9 mouse cellular contexts compared by ENCODE assay signal in the genomic region with DNA sequence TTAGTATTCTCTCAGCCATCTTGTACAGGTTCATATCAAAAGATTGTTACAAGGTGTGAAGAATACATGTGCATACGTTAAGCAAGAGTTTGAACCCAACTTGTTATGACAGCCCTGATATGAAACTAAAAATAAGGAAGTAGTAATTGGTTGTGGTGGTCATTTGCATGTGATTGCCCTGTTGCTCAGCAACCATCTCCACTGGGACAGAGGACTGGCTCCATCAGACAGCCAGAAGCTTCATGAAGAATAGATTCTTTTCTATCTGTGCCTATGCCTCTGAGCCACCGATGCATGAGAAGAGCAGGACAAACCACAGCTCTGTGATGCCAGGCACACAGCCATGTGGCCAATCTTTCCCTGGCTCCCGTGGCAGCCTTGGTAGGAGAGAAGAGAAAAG. TPM values are rescaled to one million over a fixed set of nuclear protein-coding genes. Genes with fewer than 3 reads are reported as not detected.
A peak's percentile ranks its signal among the peaks of the same experiment; 100 is the strongest.
DNase-seq lines count a peak whose midpoint lies in the region.
"Had no signal": no experiment of that assay in that cellular context is flagged by ENCODE, and none has a peak within 500 bp of the region (broad histone marks: within the 10 kb centered on the region; RNA-seq: fewer than 3 reads in every experiment).

No protein-coding gene starts in this region.

- intact Hi-C loops in heart, postnatal 14 days (cut with DNase I): no loop called here
- intact Hi-C loops in left cerebral cortex, postnatal 25 days (cut with DNase I): no loop called here

- DNase-seq in heart, adult 11 months: peak; percentile 89
- DNase-seq in heart, postnatal 14 days: no peak
- peak; percentile 61 for DNase-seq in lung, postnatal 25 days (ENCODE audit: low spot score)
- DNase-seq in lung, postnatal 14 days: no peak
- DNase-seq in c-Kit-positive CD71-negative TER-119-negative erythroid progenitor cells, embryonic 14.5 days (ENCODE audit: low read depth): peak; percentile 20
- DNase-seq in spleen, adult 12 weeks (ENCODE audit: low spot score): peak; percentile 52
- DNase-seq in left cerebral cortex, adult 18-20 months (ENCODE audit: low spot score in 2 of 2): no peak
- no peak for DNase-seq in left cerebral cortex, postnatal 25 days (ENCODE audit: low spot score in 2 of 2)
- DNase-seq: layer of hippocampus, postnatal 36 days had no signal

RNA-seq across cellular contexts. Expression of a gene that starts 14.5 kb away (rescaled TPM):
- total RNA-seq in heart, postnatal 14 days (2021): 10 to 100 TPM; 29.7 to 40.0 TPM
- total RNA-seq in left cerebral cortex, adult 18-20 months (2021): 1 to 10 TPM; 1.8 to 2.4 TPM
- total RNA-seq in left cerebral cortex, postnatal 25 days (2021): 1 to 10 TPM; 2.7 TPM

RNA-seq across cellular contexts. Expression of a gene that starts 34.6 kb away (rescaled TPM):
- total RNA-seq in heart, postnatal 14 days (2021): not detected
- 1 to 10 TPM; 1.2 to 1.3 TPM for total RNA-seq in left cerebral cortex, adult 18-20 months (2021)
- 1 to 10 TPM; 1.3 to 1.4 TPM for total RNA-seq in left cerebral cortex, postnatal 25 days (2021)

Comparison
In these comparisons a context has a peak if more than half of its experiments do, and no peak if none do; other contexts are left out.
1. DNase-seq: peak in heart, adult 11 months (single experiment), lung, postnatal 25 days (single experiment), c-Kit-positive CD71-negative TER-119-negative erythroid progenitor cells, embryonic 14.5 days (single experiment) and spleen, adult 12 weeks (single experiment); none in heart, postnatal 14 days (0 of 2), lung, postnatal 14 days (single experiment), left cerebral cortex, adult 18-20 months (0 of 2) and left cerebral cortex, postnatal 25 days (0 of 2).
2. RNA of a gene that starts 14.5 kb away (total RNA-seq): 29.7 to 40.0 TPM in heart, postnatal 14 days; 2.7 TPM in left cerebral cortex, postnatal 25 days and 1.8 to 2.4 TPM in left cerebral cortex, adult 18-20 months; every median in the first group is over 4 times any median in the second.